10 mouse cellular contexts compared by ENCODE assay signal in the genomic region with DNA sequence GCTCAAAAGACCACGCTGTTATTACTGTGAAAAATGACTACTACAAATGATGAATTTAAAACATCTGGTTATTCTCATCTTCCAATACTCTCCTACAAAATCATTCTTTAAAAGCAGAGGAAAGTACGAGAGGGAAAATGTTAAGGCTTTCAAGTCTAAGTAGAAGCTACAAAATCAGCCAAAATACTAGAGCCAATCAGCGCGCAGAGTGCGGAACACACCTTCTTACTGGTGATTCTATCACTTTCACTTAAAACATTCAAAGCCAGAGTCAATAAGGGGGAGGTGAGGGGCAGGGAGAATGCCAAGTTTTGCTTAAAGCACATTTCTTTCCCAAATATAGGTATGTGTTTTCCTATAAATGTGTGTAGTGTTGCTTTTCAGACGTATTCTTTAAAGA. TPM values are rescaled to one million over a fixed set of nuclear protein-coding genes. Genes with fewer than 3 reads are reported as not detected.
DNase-seq lines count a peak whose midpoint lies in the region; ATAC-seq lines count a peak whose summit lies in the region.
"Had no signal": no experiment of that assay in that cellular context is flagged by ENCODE, and none has a peak within 500 bp of the region (broad histone marks: within the 10 kb centered on the region; RNA-seq: fewer than 3 reads in every experiment).

No protein-coding gene starts in this region.

- peaks cover 13% of the 10 kb centered on the region for H3K4me1 ChIP-seq in forebrain, embryonic 14.5 days (ENCODE audit: control insufficient read depth, insufficient read depth, low read length)
- H3K4me1 ChIP-seq in forebrain, embryonic 11.5 days (replicated peaks; ENCODE audit: control insufficient read depth, insufficient read depth, low read length) = no peaks in the 10 kb centered on the region
- H3K4me1 ChIP-seq in liver, embryonic 13.5 days (replicated peaks) = peaks cover 15% of the 10 kb centered on the region
- H3K4me1 ChIP-seq in hindbrain, embryonic 14.5 days (replicated peaks; ENCODE audit: control insufficient read depth, insufficient read depth, low read length) = peaks cover 25% of the 10 kb centered on the region
- H3K4me1 ChIP-seq in neural tube, embryonic 15.5 days = peaks cover 22% of the 10 kb centered on the region

- H3K4me3 ChIP-seq in forebrain, embryonic 14.5 days (ENCODE audit: low read depth, low read length) = no peak overlapping the region
- H3K4me3 ChIP-seq in forebrain, embryonic 11.5 days (ENCODE audit: low read depth, low read length) = no peak overlapping the region
- no peak overlapping the region for H3K4me3 ChIP-seq in liver, embryonic 13.5 days (replicated peaks)
- peak overlapping the region; percentile 96 for H3K4me3 ChIP-seq in hindbrain, embryonic 14.5 days (replicated peaks; ENCODE audit: low read length)
- H3K4me3 ChIP-seq in neural tube, embryonic 15.5 days (replicated peaks) = no peak overlapping the region; the same call in 1 of the 2 replicates

- no peak overlapping the region for H3K9ac ChIP-seq in forebrain, embryonic 14.5 days (ENCODE audit: low read length)
- H3K9ac ChIP-seq in forebrain, embryonic 11.5 days (ENCODE audit: low read length) = no peak overlapping the region
- no peak overlapping the region for H3K9ac ChIP-seq in liver, embryonic 13.5 days
- peak overlapping the region; percentile 88; the same call in 1 of the 2 replicates for H3K9ac ChIP-seq in hindbrain, embryonic 14.5 days
- no peak overlapping the region for H3K9ac ChIP-seq in neural tube, embryonic 15.5 days (replicated peaks)

- no peaks in the 10 kb centered on the region for H3K27me3 ChIP-seq in forebrain, embryonic 14.5 days (replicated peaks; ENCODE audit: control insufficient read depth, insufficient read depth, low read length)
- H3K27me3 ChIP-seq in forebrain, embryonic 11.5 days (ENCODE audit: control insufficient read depth, insufficient read depth, low read length) = no peaks in the 10 kb centered on the region
- H3K27me3 ChIP-seq in liver, embryonic 13.5 days = no peaks in the 10 kb centered on the region
- H3K27me3 ChIP-seq in hindbrain, embryonic 14.5 days (ENCODE audit: control insufficient read depth, insufficient read depth, low read length) = no peaks in the 10 kb centered on the region
- H3K27me3 ChIP-seq in neural tube, embryonic 15.5 days (replicated peaks) = no peaks in the 10 kb centered on the region

- H3K27ac ChIP-seq in forebrain, embryonic 14.5 days (ENCODE audit: low read depth, low read length) = no peak overlapping the region
- no peak overlapping the region for H3K27ac ChIP-seq in forebrain, embryonic 11.5 days (ENCODE audit: low read depth, low read length)
- no peak overlapping the region for H3K27ac ChIP-seq in liver, embryonic 13.5 days
- no peak overlapping the region for H3K27ac ChIP-seq in hindbrain, embryonic 14.5 days
- H3K27ac ChIP-seq in neural tube, embryonic 15.5 days (replicated peaks) = no peak overlapping the region

- no peaks in the 10 kb centered on the region for H3K9me3 ChIP-seq in forebrain, embryonic 14.5 days (replicated peaks; ENCODE audit: control insufficient read depth, low read length)
- no peaks in the 10 kb centered on the region for H3K9me3 ChIP-seq in forebrain, embryonic 11.5 days (ENCODE audit: control insufficient read depth, low read length)
- no peaks in the 10 kb centered on the region for H3K9me3 ChIP-seq in liver, embryonic 13.5 days (replicated peaks)
- no peaks in the 10 kb centered on the region for H3K9me3 ChIP-seq in hindbrain, embryonic 14.5 days (ENCODE audit: control insufficient read depth, low read length)
- no peaks in the 10 kb centered on the region for H3K9me3 ChIP-seq in neural tube, embryonic 15.5 days (replicated peaks)

- peak overlapping the region; percentile 81 for H3K4me2 ChIP-seq in forebrain, embryonic 14.5 days (ENCODE audit: low read length)
- no peak overlapping the region for H3K4me2 ChIP-seq in forebrain, embryonic 11.5 days (ENCODE audit: low read depth, low read length, severe bottlenecking)
- 0 out of 2 replicates have a peak overlapping the region, but pooled peaks have one; percentile 22 for H3K4me2 ChIP-seq in liver, embryonic 13.5 days
- peak overlapping the region; percentile 90 for H3K4me2 ChIP-seq in hindbrain, embryonic 14.5 days (replicated peaks)
- peak overlapping the region; percentile 75 for H3K4me2 ChIP-seq in neural tube, embryonic 15.5 days

- ATAC-seq in forebrain, embryonic 14.5 days = no peak
- ATAC-seq in forebrain, embryonic 11.5 days (replicated peaks; ENCODE audit: low FRiP score) = no peak
- ATAC-seq in liver, embryonic 13.5 days (ENCODE audit: low read depth) = no peak
- ATAC-seq in hindbrain, embryonic 14.5 days (ENCODE audit: low FRiP score) = no peak
- no peak for ATAC-seq in neural tube, embryonic 15.5 days (ENCODE audit: low FRiP score)
- ATAC-seq in activated CD4-positive, CD25-positive, alpha-beta regulatory T cell, adult 4 months = no peak

- H3K36me3 ChIP-seq in forebrain, embryonic 14.5 days (ENCODE audit: control insufficient read depth, insufficient read depth, low read length) = no peaks in the 10 kb centered on the region
- no peaks in the 10 kb centered on the region for H3K36me3 ChIP-seq in forebrain, embryonic 11.5 days (ENCODE audit: control insufficient read depth, insufficient read depth, low read length)
- H3K36me3 ChIP-seq in liver, embryonic 13.5 days = no peaks in the 10 kb centered on the region
- no peaks in the 10 kb centered on the region for H3K36me3 ChIP-seq in hindbrain, embryonic 14.5 days (replicated peaks; ENCODE audit: control insufficient read depth, insufficient read depth)
- H3K36me3 ChIP-seq in neural tube, embryonic 15.5 days = no peaks in the 10 kb centered on the region

- WGBS in forebrain, embryonic 14.5 days = 90% methylated on average over 6 of the region's 6 CpGs
- WGBS in forebrain, embryonic 11.5 days = 92% methylated on average over 6 of the region's 6 CpGs
- 81% methylated on average over 6 of the region's 6 CpGs for WGBS in liver, embryonic 13.5 days (ENCODE audit: insufficient replicate concordance)
- 88% methylated on average over 6 of the region's 6 CpGs for WGBS in hindbrain, embryonic 14.5 days
- WGBS in neural tube, embryonic 15.5 days = 90% methylated on average over 6 of the region's 6 CpGs

- DNase-seq in forebrain, embryonic 14.5 days (ENCODE audit: low spot score) = no peak
- DNase-seq in forebrain, embryonic 11.5 days (ENCODE audit: low spot score) = no peak
- no peak for DNase-seq in liver, embryonic 13.5 days
- no peak for DNase-seq in liver
- DNase-seq in hindbrain, embryonic 14.5 days (ENCODE audit: low spot score) = no peak
- no peak for DNase-seq in kidney, adult 9 months
- DNase-seq: cerebellum, postnatal 36 days had no signal

RNA-seq across cellular contexts. Expression of gene Arl13b, which starts 1.5 kb away (rescaled TPM):
- 17.6 and 18.0 TPM in 2 replicates for polyA plus RNA-seq in forebrain, embryonic 14.5 days (2014; fragmentation: Nextera tagmentation; extraction: Ambion mirVana)
- polyA plus RNA-seq in forebrain, embryonic 11.5 days (2014; fragmentation: Nextera tagmentation; extraction: Ambion mirVana) = 14.3 and 15.8 TPM in 2 replicates
- 5.4 and 5.5 TPM in 2 replicates for polyA plus RNA-seq in liver, embryonic 13.5 days (2015; fragmentation: Nextera tagmentation; extraction: Ambion mirVana)
- 16.0 and 17.9 TPM in 2 replicates for polyA plus RNA-seq in hindbrain, embryonic 14.5 days (2014; fragmentation: Nextera tagmentation; extraction: Ambion mirVana)
- polyA plus RNA-seq in neural tube, embryonic 15.5 days (2015; fragmentation: Nextera tagmentation; extraction: Ambion mirVana) = 19.4 and 20.6 TPM in 2 replicates
- polyA plus RNA-seq in activated CD4-positive, CD25-positive, alpha-beta regulatory T cell, adult 4 months (2017; shearing (Covaris generic)) = 1 to 10 TPM; 5.3 to 5.8 TPM

RNA-seq across cellular contexts. Expression of gene Pros1, which starts 8.8 kb away (rescaled TPM):
- 8.4 and 10.6 TPM in 2 replicates for polyA plus RNA-seq in forebrain, embryonic 14.5 days (2014; fragmentation: Nextera tagmentation; extraction: Ambion mirVana)
- polyA plus RNA-seq in forebrain, embryonic 11.5 days (2014; fragmentation: Nextera tagmentation; extraction: Ambion mirVana) = 14.9 and 17.0 TPM in 2 replicates
- polyA plus RNA-seq in liver, embryonic 13.5 days (2015; fragmentation: Nextera tagmentation; extraction: Ambion mirVana) = 12.4 and 16.0 TPM in 2 replicates
- 12.4 and 13.1 TPM in 2 replicates for polyA plus RNA-seq in hindbrain, embryonic 14.5 days (2014; fragmentation: Nextera tagmentation; extraction: Ambion mirVana)
- polyA plus RNA-seq in neural tube, embryonic 15.5 days (2015; fragmentation: Nextera tagmentation; extraction: Ambion mirVana) = 13.9 and 20.3 TPM in 2 replicates
- 1 to 10 TPM; 7.4 to 8.8 TPM for polyA plus RNA-seq in activated CD4-positive, CD25-positive, alpha-beta regulatory T cell, adult 4 months (2017; shearing (Covaris generic))

RNA-seq across cellular contexts. Expression of gene Stx19, which starts 30.9 kb away (rescaled TPM):
- 0.10 TPM in 2 replicates for polyA plus RNA-seq in forebrain, embryonic 14.5 days (2014; fragmentation: Nextera tagmentation; extraction: Ambion mirVana)
- polyA plus RNA-seq in forebrain, embryonic 11.5 days (2014; fragmentation: Nextera tagmentation; extraction: Ambion mirVana) = 0.29 and 0.31 TPM in 2 replicates
- polyA plus RNA-seq in liver, embryonic 13.5 days (2015; fragmentation: Nextera tagmentation; extraction: Ambion mirVana) = 0.07 and 0.09 TPM in 2 replicates
- polyA plus RNA-seq in hindbrain, embryonic 14.5 days (2014; fragmentation: Nextera tagmentation; extraction: Ambion mirVana) = 0.32 and 0.33 TPM in 2 replicates
- polyA plus RNA-seq in neural tube, embryonic 15.5 days (2015; fragmentation: Nextera tagmentation; extraction: Ambion mirVana) = 0.37 and 0.52 TPM in 2 replicates
- polyA plus RNA-seq in activated CD4-positive, CD25-positive, alpha-beta regulatory T cell, adult 4 months (2017; shearing (Covaris generic)) = 1 to 10 TPM in 1 of 2 experiments, under 1 TPM in 1; 0.65 to 1.0 TPM
- polyA plus RNA-seq: small intestine, adult 2 months had no signal

RNA-seq across cellular contexts. Expression of gene Nsun3, which starts 58.7 kb away (rescaled TPM):
- 10.4 and 10.8 TPM in 2 replicates for polyA plus RNA-seq in forebrain, embryonic 14.5 days (2014; fragmentation: Nextera tagmentation; extraction: Ambion mirVana)
- polyA plus RNA-seq in forebrain, embryonic 11.5 days (2014; fragmentation: Nextera tagmentation; extraction: Ambion mirVana) = 11.1 and 12.2 TPM in 2 replicates
- 5.3 and 6.9 TPM in 2 replicates for polyA plus RNA-seq in liver, embryonic 13.5 days (2015; fragmentation: Nextera tagmentation; extraction: Ambion mirVana)
- polyA plus RNA-seq in hindbrain, embryonic 14.5 days (2014; fragmentation: Nextera tagmentation; extraction: Ambion mirVana) = 10.0 and 10.9 TPM in 2 replicates
- polyA plus RNA-seq in neural tube, embryonic 15.5 days (2015; fragmentation: Nextera tagmentation; extraction: Ambion mirVana) = 9.4 TPM in 2 replicates
- 10 to 100 TPM; 26.8 to 27.9 TPM for polyA plus RNA-seq in activated CD4-positive, CD25-positive, alpha-beta regulatory T cell, adult 4 months (2017; shearing (Covaris generic))
